Comparison of ENCODE assay signal across 18 mouse cellular contexts in the genomic region with DNA sequence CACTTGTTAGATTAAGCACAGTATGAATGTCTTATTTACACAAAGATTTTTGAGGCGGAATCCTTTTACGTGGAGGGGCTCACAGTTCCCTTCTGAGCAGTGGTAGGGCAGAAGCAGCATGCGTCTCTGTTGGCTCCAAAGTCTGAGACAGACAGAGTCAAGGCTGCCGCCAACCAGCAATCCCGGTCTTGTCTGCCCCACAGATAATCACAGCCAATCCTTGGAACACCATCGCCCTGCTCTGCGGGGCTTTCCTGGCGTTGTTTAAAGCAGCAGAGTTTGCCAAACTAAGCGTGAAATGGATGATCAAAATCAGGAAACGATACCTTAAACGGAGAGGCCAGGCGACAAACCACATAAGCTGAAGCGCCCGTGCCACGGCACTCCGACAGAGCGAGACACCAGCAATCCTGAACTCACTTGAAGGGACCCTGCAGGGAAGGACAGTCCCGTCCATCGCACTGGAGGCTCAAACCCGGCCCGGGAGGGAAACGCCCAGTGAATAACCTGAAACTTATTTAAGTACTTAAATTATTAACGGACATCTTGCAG. TPM values are rescaled to one million over a fixed set of nuclear protein-coding genes. Genes with fewer than 3 reads are reported as not detected.
A peak's percentile ranks its signal among the peaks of the same experiment; 100 is the strongest.
DNase-seq lines count a peak whose midpoint lies in the region; ATAC-seq and TF ChIP-seq lines count a peak whose summit lies in the region.
"Had no signal": no experiment of that assay in that cellular context is flagged by ENCODE, and none has a peak within 500 bp of the region (broad histone marks: within the 10 kb centered on the region; RNA-seq: fewer than 3 reads in every experiment).

No protein-coding gene starts in this region.

- H3K4me2 ChIP-seq in heart, embryonic 15.5 days = peak overlapping the region; percentile 17; the same call in 1 of the 2 replicates
- H3K4me2 ChIP-seq in lung, embryonic 16.5 days (ENCODE audit: low read depth, low read length) = no peak overlapping the region
- no peak overlapping the region for H3K4me2 ChIP-seq in stomach, postnatal 0 days (replicated peaks; ENCODE audit: low read depth)
- H3K4me2 ChIP-seq: embryonic facial prominence, embryonic 12.5 days had no signal

- no peak for TF ChIP-seq CTCF in stomach, postnatal 0 days (IDR thresholded peaks at IDR 0.05; ENCODE audit: low read depth)

- H3K36me3 ChIP-seq in heart, embryonic 15.5 days = peaks cover 30% of the 10 kb centered on the region
- H3K36me3 ChIP-seq in lung, embryonic 16.5 days (ENCODE audit: control insufficient read depth, insufficient read depth, low read length) = peaks cover 23% of the 10 kb centered on the region
- H3K36me3 ChIP-seq in stomach, postnatal 0 days (ENCODE audit: control insufficient read depth, insufficient read depth, low read length) = peaks cover 13% of the 10 kb centered on the region; the same call in 1 of the 2 replicates

- intact Hi-C loops in heart, postnatal 36 days (cut with DNase I) = loop anchor here (5.0 kb wide), 2 partner anchors 37 to 43 kb away; no protein-coding TSS in a partner anchor

- DNase-seq in cerebellum, postnatal 14 days = peak; percentile 42 to 70
- DNase-seq in cerebellum, adult 9-11 months = no peak
- DNase-seq in heart, postnatal 36 days = no peak
- DNase-seq in lung, postnatal 25 days (ENCODE audit: low spot score) = no peak
- DNase-seq in stomach, postnatal 0 days (ENCODE audit: low spot score) = no peak
- DNase-seq in left cerebral cortex, adult 9 months (ENCODE audit: low spot score in 2 of 2) = no peak
- DNase-seq: adrenal gland, postnatal 25 days; layer of hippocampus, adult 9-11 months; right cerebral cortex, postnatal 14 days; thymus, adult 2 months had no signal

- peak overlapping the region; percentile 75 for H3K27ac ChIP-seq in heart, embryonic 15.5 days
- H3K27ac ChIP-seq in lung, embryonic 16.5 days (ENCODE audit: low read length) = peak overlapping the region; percentile 63
- H3K27ac ChIP-seq in stomach, postnatal 0 days (replicated peaks) = 0 out of 2 replicates have a peak overlapping the region, but pooled peaks have one; percentile 49
- H3K27ac ChIP-seq: embryonic facial prominence, embryonic 12.5 days; kidney, postnatal 0 days had no signal

- no peak for TF ChIP-seq EP300 in stomach, postnatal 0 days (optimal IDR thresholded peaks at IDR 0.05)

- 50% methylated on average over 23 of the region's 23 CpGs for WGBS in heart, embryonic 15.5 days
- WGBS in lung, embryonic 16.5 days = 54% methylated on average over 23 of the region's 23 CpGs
- WGBS in stomach, postnatal 0 days = 63% methylated on average over 23 of the region's 23 CpGs

- no peaks in the 10 kb centered on the region for H3K9me3 ChIP-seq in heart, embryonic 15.5 days (replicated peaks)
- H3K9me3 ChIP-seq in lung, embryonic 16.5 days (ENCODE audit: control insufficient read depth, low read length) = no peaks in the 10 kb centered on the region
- H3K9me3 ChIP-seq in stomach, postnatal 0 days (ENCODE audit: control insufficient read depth, low read length) = no peaks in the 10 kb centered on the region
- H3K9me3 ChIP-seq: embryonic facial prominence, embryonic 12.5 days; megakaryocyte, embryonic 14.5 days had no signal

- H3K27me3 ChIP-seq in heart, embryonic 15.5 days = no peaks in the 10 kb centered on the region
- H3K27me3 ChIP-seq in lung, embryonic 16.5 days (ENCODE audit: control insufficient read depth, insufficient read depth, low read depth, low read length) = no peaks in the 10 kb centered on the region
- H3K27me3 ChIP-seq in stomach, postnatal 0 days (ENCODE audit: control insufficient read depth, insufficient read depth, low read length) = no peaks in the 10 kb centered on the region
- H3K27me3 ChIP-seq: embryonic facial prominence, embryonic 12.5 days; megakaryocyte, embryonic 14.5 days had no signal

- H3K9ac ChIP-seq in heart, embryonic 15.5 days = peak overlapping the region; percentile 22; the same call in 1 of the 2 replicates
- H3K9ac ChIP-seq in lung, embryonic 16.5 days (ENCODE audit: low read length) = peak overlapping the region; percentile 36; the same call in 1 of the 2 replicates
- H3K9ac ChIP-seq in stomach, postnatal 0 days (ENCODE audit: low read length) = no peak overlapping the region
- H3K9ac ChIP-seq: embryonic facial prominence, embryonic 12.5 days had no signal

- no peak for ATAC-seq in heart, embryonic 15.5 days (replicated peaks; ENCODE audit: insufficient number of reproducible peaks, insufficient read depth, low FRiP score, low read depth)
- ATAC-seq in lung, embryonic 16.5 days (ENCODE audit: low read depth) = peak; percentile 62
- no peak for ATAC-seq in stomach, postnatal 0 days (ENCODE audit: low FRiP score, low TSS enrichment)
- ATAC-seq: activated CD4-positive, CD25-positive, alpha-beta regulatory T cell, adult 4 months; inflammation-experienced regulatory T-cells, adult 6 months; midbrain, embryonic 16.5 days had no signal

- H3K4me1 ChIP-seq in heart, embryonic 15.5 days (replicated peaks) = peaks cover 18% of the 10 kb centered on the region
- peaks cover 17% of the 10 kb centered on the region for H3K4me1 ChIP-seq in lung, embryonic 16.5 days (replicated peaks; ENCODE audit: control insufficient read depth, insufficient read depth, low read length)
- H3K4me1 ChIP-seq in stomach, postnatal 0 days (replicated peaks; ENCODE audit: control insufficient read depth, insufficient read depth) = no peaks in the 10 kb centered on the region

- no peak overlapping the region for H3K4me3 ChIP-seq in heart, embryonic 15.5 days
- H3K4me3 ChIP-seq in lung, embryonic 16.5 days (ENCODE audit: low read length) = no peak overlapping the region
- no peak overlapping the region for H3K4me3 ChIP-seq in stomach, postnatal 0 days (ENCODE audit: low read depth, low read length)
- H3K4me3 ChIP-seq: embryonic facial prominence, embryonic 12.5 days; megakaryocyte, embryonic 14.5 days had no signal

RNA-seq across cellular contexts. Expression of a gene that starts 23.9 kb away (rescaled TPM):
- 14.3 and 18.3 TPM in 2 replicates for polyA plus RNA-seq in heart, embryonic 15.5 days (2015; fragmentation: Nextera tagmentation; extraction: Ambion mirVana)
- total RNA-seq in heart, postnatal 36 days (2021) = 1 to 10 TPM; 3.2 to 4.2 TPM
- 22.8 and 23.4 TPM in 2 replicates for polyA plus RNA-seq in lung, embryonic 16.5 days (2015; fragmentation: Nextera tagmentation; extraction: Ambion mirVana)
- 6.7 and 6.8 TPM in 2 replicates for polyA plus RNA-seq in stomach, postnatal 0 days (2015; fragmentation: Nextera tagmentation; extraction: Ambion mirVana)

RNA-seq across cellular contexts. Expression of a gene that starts 31.6 kb away (rescaled TPM):
- polyA plus RNA-seq in heart, embryonic 15.5 days (2015; fragmentation: Nextera tagmentation; extraction: Ambion mirVana) = 108 and 121 TPM in 2 replicates
- 100 to 1,000 TPM; 105 to 108 TPM for total RNA-seq in heart, postnatal 36 days (2021)
- 97.7 and 107 TPM in 2 replicates for polyA plus RNA-seq in lung, embryonic 16.5 days (2015; fragmentation: Nextera tagmentation; extraction: Ambion mirVana)
- 117 and 120 TPM in 2 replicates for polyA plus RNA-seq in stomach, postnatal 0 days (2015; fragmentation: Nextera tagmentation; extraction: Ambion mirVana)

RNA-seq across cellular contexts. Expression of a gene that starts 53.5 kb away (rescaled TPM):
- 31.1 and 36.4 TPM in 2 replicates for polyA plus RNA-seq in heart, embryonic 15.5 days (2015; fragmentation: Nextera tagmentation; extraction: Ambion mirVana)
- total RNA-seq in heart, postnatal 36 days (2021) = 100 to 1,000 TPM in 1 of 2 experiments, 10 to 100 TPM in 1; 97.7 to 101 TPM
- 18.4 and 21.7 TPM in 2 replicates for polyA plus RNA-seq in lung, embryonic 16.5 days (2015; fragmentation: Nextera tagmentation; extraction: Ambion mirVana)
- 28.4 and 32.9 TPM in 2 replicates for polyA plus RNA-seq in stomach, postnatal 0 days (2015; fragmentation: Nextera tagmentation; extraction: Ambion mirVana)

Comparison
In these comparisons a context has a peak if more than half of its experiments do, and no peak if none do; other contexts are left out.
1. DNase-seq: peak in cerebellum, postnatal 14 days (2 of 2); none in cerebellum, adult 9-11 months (single experiment), heart, postnatal 36 days (0 of 2), lung, postnatal 25 days (single experiment), stomach, postnatal 0 days (single experiment) and left cerebral cortex, adult 9 months (0 of 2).
2. Peak in every context shown above with its lines, with median percentiles within 50 percentile points of each other: H3K27ac ChIP-seq.